Mouse (Mus musculus) midbrain, embryonic 13.5 days (tissue): ENCODE measurements around the gene Mast2. TPM values are rescaled to one million over a fixed set of nuclear protein-coding genes. Genes with fewer than 3 reads are reported as not detected.

Experiments used
- ATAC-seq: fragments of 200-750 bp; cut with Nextera tagmentation; 2 replicates; pipeline ENCODE4 v1.8.0; 2017; ENCODE audit warnings: mild to moderate bottlenecking, moderate TSS enrichment, moderate library complexity
- H3K27ac ChIP-seq: fragments of 300-500 bp; sonication (generic); 2 replicates; pipeline ENCODE4 v1.5.1; 2015; ENCODE audit warnings: inconsistent platforms, mild to moderate bottlenecking, moderate library complexity
- H3K27me3 ChIP-seq: fragments of 300-500 bp; sonication (generic); 2 replicates; pipeline ENCODE4 v1.6.1; 2015; ENCODE audit warnings: mild to moderate bottlenecking, inconsistent platforms
- H3K36me3 ChIP-seq: fragments of 300-500 bp; sonication (generic); 2 replicates; pipeline ENCODE4 v1.6.1; 2015; ENCODE audit warnings: mild to moderate bottlenecking, inconsistent platforms
- H3K4me1 ChIP-seq: fragments of 300-500 bp; sonication (generic); replicated peaks from 2 replicates; pipeline ENCODE4 v1.6.1; 2015; ENCODE audit warnings: inconsistent platforms
- H3K4me2 ChIP-seq: fragments of 300-500 bp; sonication (generic); replicated peaks from 2 replicates; pipeline ENCODE4 v1.6.1; 2015; ENCODE audit warnings: moderate library complexity, mild to moderate bottlenecking, inconsistent platforms
- H3K4me3 ChIP-seq: fragments of 300-500 bp; sonication (generic); replicated peaks from 2 replicates; pipeline ENCODE4 v1.5.1; 2015; ENCODE audit warnings: mild to moderate bottlenecking, inconsistent platforms
- H3K9ac ChIP-seq: fragments of 300-500 bp; sonication (generic); replicated peaks from 2 replicates; pipeline ENCODE4 v1.6.1; 2015; ENCODE audit warnings: mild to moderate bottlenecking, inconsistent platforms
- H3K9me3 ChIP-seq: fragments of 300-500 bp; sonication (generic); 2 replicates; pipeline ENCODE4 v1.6.1; 2016; ENCODE audit warnings: mild to moderate bottlenecking, inconsistent platforms
- WGBS: fragments of 180-500 bp; shearing (Covaris S2); methylation state at CpG from one replicate; pipeline ENCODE4 v1.1.7; 2015; 5-methylcytosine and 5-hydroxymethylcytosine counted together
- polyA plus RNA-seq: library from polyadenylated mRNA; unstranded; fragments of >200 nt; fragmentation: Nextera tagmentation; extraction: Ambion mirVana; gene quantifications from 2 replicates; pipeline ENCODE4 v1.2.1, GENCODE M21; 2015

Gene Mast2
- polyA plus RNA-seq, 1 experiment from 2014 or later: 47.0 TPM

GRCm38 (mm10) chr4:116461943-116462342, 2.0 kb downstream of the Mast2 start:
- 95% methylated on average over 3 of the region's 3 CpGs for WGBS
- Histone ChIP-seq H3K9ac (no peak overlapping the region), H3K36me3 (no peaks in the 10 kb centered on the region), H3K27ac (no peak overlapping the region), H3K4me1 (peaks cover 25% of the 10 kb centered on the region), H3K9me3 (no peaks in the 10 kb centered on the region), H3K4me3 (peak overlapping the region; percentile 95), H3K27me3 (no peaks in the 10 kb centered on the region), H3K4me2 (peak overlapping the region; percentile 70)
- no peak for ATAC-seq

GRCm38 (mm10) chr4:116451553-116451952, 12.4 kb downstream of the Mast2 start:
- H3K27me3 ChIP-seq: no peaks in the 10 kb centered on the region
- H3K9me3 ChIP-seq: no peaks in the 10 kb centered on the region
- H3K9ac ChIP-seq: no peak overlapping the region
- H3K27ac ChIP-seq: no peak overlapping the region
- ATAC-seq: no peak
- H3K4me3 ChIP-seq: no peak overlapping the region
- H3K4me1 ChIP-seq: 0 out of 2 replicates have a peak, but pooled peaks cover 3% of the 10 kb centered on the region
- no peaks in the 10 kb centered on the region; the same call in 1 of the 2 replicates for H3K36me3 ChIP-seq
- no peak overlapping the region for H3K4me2 ChIP-seq

GRCm38 (mm10) chr4:116449951-116450350, 14.0 kb downstream of the Mast2 start:
- Histone ChIP-seq H3K36me3 (no peaks in the 10 kb centered on the region; the same call in 1 of the 2 replicates), H3K4me3 (no peak overlapping the region), H3K27ac (no peak overlapping the region), H3K27me3 (no peaks in the 10 kb centered on the region), H3K9ac (no peak overlapping the region), H3K9me3 (no peaks in the 10 kb centered on the region), H3K4me2 (no peak overlapping the region), H3K4me1 (0 out of 2 replicates have a peak, but pooled peaks cover 3% of the 10 kb centered on the region)
- no peak for ATAC-seq

- 49% methylated on average over 8 of the region's 8 CpGs for WGBS
- H3K36me3 ChIP-seq: no peaks in the 10 kb centered on the region; the same call in 1 of the 2 replicates
- no peak overlapping the region for H3K4me2 ChIP-seq
- H3K4me3 ChIP-seq: no peak overlapping the region
- no peaks in the 10 kb centered on the region for H3K27me3 ChIP-seq
- H3K9me3 ChIP-seq: no peaks in the 10 kb centered on the region
- 0 out of 2 replicates have a peak, but pooled peaks cover 3% of the 10 kb centered on the region for H3K4me1 ChIP-seq
- no peak for ATAC-seq
- no peak overlapping the region for H3K9ac ChIP-seq
- no peak overlapping the region for H3K27ac ChIP-seq
Observed at GRCm38 (mm10) chr4:116448673-116449072, 15.3 kb downstream of the Mast2 start.

GRCm38 (mm10) chr4:116439383-116439782, 24.6 kb downstream of the Mast2 start:
- no peak overlapping the region for H3K4me2 ChIP-seq
- no peak overlapping the region for H3K9ac ChIP-seq
- no peaks in the 10 kb centered on the region for H3K27me3 ChIP-seq
- H3K9me3 ChIP-seq: no peaks in the 10 kb centered on the region
- no peak overlapping the region for H3K4me3 ChIP-seq
- 93% methylated on average over 1 of the region's 1 CpGs for WGBS
- ATAC-seq: no peak
- no peaks in the 10 kb centered on the region for H3K4me1 ChIP-seq
- no peak overlapping the region for H3K27ac ChIP-seq
- no peaks in the 10 kb centered on the region for H3K36me3 ChIP-seq

- Histone ChIP-seq H3K36me3 (0 out of 2 replicates have a peak, but pooled peaks cover 2% of the 10 kb centered on the region), H3K9ac (no peak overlapping the region), H3K27me3 (no peaks in the 10 kb centered on the region), H3K9me3 (no peaks in the 10 kb centered on the region), H3K4me3 (no peak overlapping the region), H3K4me2 (no peak overlapping the region), H3K4me1 (no peaks in the 10 kb centered on the region), H3K27ac (no peak overlapping the region)
- ATAC-seq: no peak
Observed at GRCm38 (mm10) chr4:116438561-116438960, 25.4 kb downstream of the Mast2 start.

- H3K36me3 ChIP-seq: 0 out of 2 replicates have a peak, but pooled peaks cover 10% of the 10 kb centered on the region
- no peak overlapping the region for H3K4me2 ChIP-seq
- H3K9me3 ChIP-seq: no peaks in the 10 kb centered on the region
- no peak overlapping the region for H3K9ac ChIP-seq
- H3K27me3 ChIP-seq: no peaks in the 10 kb centered on the region
- 92% methylated on average over 4 of the region's 4 CpGs for WGBS
- no peaks in the 10 kb centered on the region for H3K4me1 ChIP-seq
- no peak overlapping the region for H3K4me3 ChIP-seq
- no peak overlapping the region for H3K27ac ChIP-seq
- no peak for ATAC-seq
Observed at GRCm38 (mm10) chr4:116435626-116436025, 28.4 kb downstream of the Mast2 start.

GRCm38 (mm10) chr4:116422186-116422585, 41.8 kb downstream of the Mast2 start:
- WGBS: 100% methylated on average over 1 of the region's 1 CpGs
- Histone ChIP-seq H3K4me3 (no peak overlapping the region), H3K27ac (no peak overlapping the region), H3K9ac (no peak overlapping the region), H3K9me3 (no peaks in the 10 kb centered on the region), H3K4me1 (no peaks in the 10 kb centered on the region), H3K36me3 (peaks cover 21% of the 10 kb centered on the region), H3K4me2 (no peak overlapping the region), H3K27me3 (no peaks in the 10 kb centered on the region)
- ATAC-seq: no peak

GRCm38 (mm10) chr4:116421170-116421569, 42.8 kb downstream of the Mast2 start:
- Histone ChIP-seq H3K36me3 (peaks cover 21% of the 10 kb centered on the region), H3K4me3 (no peak overlapping the region), H3K4me1 (no peaks in the 10 kb centered on the region), H3K9ac (no peak overlapping the region), H3K27me3 (no peaks in the 10 kb centered on the region), H3K4me2 (no peak overlapping the region), H3K9me3 (no peaks in the 10 kb centered on the region), H3K27ac (no peak overlapping the region)
- ATAC-seq: no peak
- 97% methylated on average over 3 of the region's 3 CpGs for WGBS

GRCm38 (mm10) chr4:116412993-116413392, 51.0 kb downstream of the Mast2 start:
- no peak for ATAC-seq
- WGBS: 56% methylated on average over 1 of the region's 1 CpGs
- Histone ChIP-seq H3K9me3 (no peaks in the 10 kb centered on the region), H3K36me3 (no peaks in the 10 kb centered on the region), H3K27me3 (no peaks in the 10 kb centered on the region), H3K4me1 (no peaks in the 10 kb centered on the region), H3K4me2 (no peak overlapping the region), H3K27ac (no peak overlapping the region), H3K9ac (no peak overlapping the region), H3K4me3 (no peak overlapping the region)

GRCm38 (mm10) chr4:116411401-116411800, 52.6 kb downstream of the Mast2 start:
- Histone ChIP-seq H3K4me3 (no peak overlapping the region), H3K4me1 (peaks cover 5% of the 10 kb centered on the region), H3K36me3 (no peaks in the 10 kb centered on the region), H3K27me3 (no peaks in the 10 kb centered on the region), H3K27ac (no peak overlapping the region), H3K9ac (no peak overlapping the region), H3K4me2 (no peak overlapping the region), H3K9me3 (no peaks in the 10 kb centered on the region)
- ATAC-seq: no peak

GRCm38 (mm10) chr4:116406668-116407067, 57.3 kb downstream of the Mast2 start:
- Histone ChIP-seq H3K4me3 (no peak overlapping the region), H3K9ac (0 out of 2 replicates have a peak overlapping the region, but pooled peaks have one; percentile 7), H3K9me3 (no peaks in the 10 kb centered on the region), H3K27ac (peak overlapping the region; percentile 68), H3K4me2 (no peak overlapping the region), H3K27me3 (no peaks in the 10 kb centered on the region), H3K4me1 (peaks cover 30% of the 10 kb centered on the region), H3K36me3 (no peaks in the 10 kb centered on the region)
- no peak for ATAC-seq
- WGBS: 64% methylated on average over 2 of the region's 2 CpGs

- Histone ChIP-seq H3K9ac (peak overlapping the region; percentile 68), H3K9me3 (no peaks in the 10 kb centered on the region), H3K4me1 (peaks cover 30% of the 10 kb centered on the region), H3K27ac (peak overlapping the region; percentile 95), H3K4me3 (peak overlapping the region; percentile 42), H3K4me2 (peak overlapping the region; percentile 57), H3K27me3 (no peaks in the 10 kb centered on the region), H3K36me3 (no peaks in the 10 kb centered on the region)
- peak; percentile 87 for ATAC-seq
- under 1% methylated on average over 8 of the region's 8 CpGs for WGBS
Observed at GRCm38 (mm10) chr4:116405955-116406351, 58.0 kb downstream of the Mast2 start.
